Mouse (Mus musculus) cerebellum, adult 2 months (tissue): ENCODE data around the gene Olfr1442.

Experiments used
- CTCF ChIP-seq: fragments of 200-500 bp; IDR thresholded peaks from 2 replicates; pipeline ENCODE4 v1.5.1; 2011; ENCODE audit warnings: low read depth, mild to moderate bottlenecking, control low read depth, low read length, moderate library complexity, borderline replicate concordance; ENCODE audit not compliant: insufficient read depth
- POLR2A ChIP-seq: fragments of 200-500 bp; IDR thresholded peaks from 2 replicates; pipeline ENCODE4 v1.6.1; 2011; ENCODE audit warnings: low read length, control low read depth, borderline replicate concordance; ENCODE audit not compliant: insufficient read depth

DNA sequence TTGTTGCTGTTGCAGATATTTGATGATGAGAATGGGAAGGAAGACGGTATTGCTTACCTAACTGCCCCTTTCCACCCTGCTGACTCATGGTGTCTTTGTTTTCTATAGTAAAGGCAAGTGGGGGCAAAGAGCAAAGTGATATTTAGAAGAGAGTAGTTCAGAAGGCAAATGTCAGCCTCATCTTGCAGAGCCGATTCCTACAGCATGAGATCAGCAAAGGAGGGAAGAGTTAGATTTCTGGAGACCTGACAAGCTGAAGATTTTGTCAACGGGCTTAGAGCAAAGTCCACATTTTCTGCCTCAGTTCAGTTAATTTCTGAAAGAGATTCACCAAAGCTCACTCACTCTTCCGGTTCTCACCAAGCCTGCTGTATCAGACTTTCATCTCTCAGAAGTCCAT lies 37.1 kb upstream of the Olfr1442 start, which contains the start of gene Glyat:
- no peak for TF ChIP-seq CTCF
- no peak for TF ChIP-seq POLR2A
